Mouse (Mus musculus) kidney, adult 18-20 months (tissue): ENCODE measurements at regions not wholly inside any gene's neighbourhood (a gene's known extent, or its start where the extent isn't known, plus 50 kb on each side); places are given as distances from the start of the nearest gene placed in this dataset.
A peak's percentile ranks its signal among the peaks of the same experiment; 100 is the strongest.

Experiments
- DNase-seq: peaks from one replicate; pipeline ENCODE4 v3.0.0; 2021

DNA sequence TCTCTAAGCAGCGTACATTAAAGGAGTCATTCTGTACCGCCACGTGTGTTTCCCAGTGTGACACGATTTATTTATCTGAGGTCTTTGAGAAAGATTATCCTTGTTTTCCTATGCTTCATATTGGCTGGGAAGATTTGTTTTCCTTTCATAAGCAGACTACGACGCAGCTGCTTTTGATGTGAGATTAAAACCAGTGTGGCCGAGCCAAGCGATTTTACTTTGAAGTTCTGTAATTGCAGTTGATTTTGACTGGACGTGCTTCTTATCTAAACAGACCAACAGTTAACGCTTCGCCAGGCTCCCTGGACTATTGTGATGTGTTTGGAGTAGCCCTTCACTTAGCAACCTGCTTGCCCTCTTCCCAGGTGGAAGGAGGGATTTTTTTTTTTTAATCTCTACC lies 120.6 kb downstream of the Dact1 start:
- no peak for DNase-seq

GRCm38 (mm10) chr12:71431116-71431515 lies 121.4 kb downstream of the Dact1 start:
- no peak for DNase-seq

DNA sequence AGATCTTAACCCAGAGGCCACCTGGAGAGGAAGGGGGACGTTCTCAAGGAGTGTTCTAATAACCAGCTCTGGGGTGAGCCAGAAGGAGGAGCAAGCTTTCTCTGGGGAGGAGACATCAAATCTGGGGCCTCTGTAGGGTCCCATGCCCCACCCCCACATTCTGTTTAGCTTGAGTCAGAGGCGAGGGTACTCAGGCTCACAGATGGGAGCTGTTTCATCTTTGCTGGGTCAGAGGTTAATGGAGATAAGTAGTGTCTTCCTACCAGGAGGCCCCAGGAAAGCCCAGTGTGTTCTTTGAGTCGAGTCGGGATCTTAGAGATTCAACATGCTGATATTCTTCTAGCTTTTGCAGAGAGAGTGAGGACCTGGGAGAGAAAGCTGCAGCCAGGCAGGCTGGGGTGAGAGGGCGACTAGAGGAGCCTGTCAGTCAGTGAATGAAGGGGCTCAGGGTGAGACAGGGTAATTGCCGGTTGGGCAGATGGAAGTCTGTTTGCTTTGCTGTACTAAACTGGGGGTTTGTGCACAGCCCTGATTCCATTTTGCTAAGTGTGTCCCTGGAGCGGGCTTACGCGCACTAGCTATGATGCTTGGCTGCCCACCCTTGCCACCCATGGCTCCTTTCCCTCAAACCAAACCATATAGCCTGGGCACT lies 124.0 kb downstream of the Dact1 start:
- DNase-seq = no peak

DNA sequence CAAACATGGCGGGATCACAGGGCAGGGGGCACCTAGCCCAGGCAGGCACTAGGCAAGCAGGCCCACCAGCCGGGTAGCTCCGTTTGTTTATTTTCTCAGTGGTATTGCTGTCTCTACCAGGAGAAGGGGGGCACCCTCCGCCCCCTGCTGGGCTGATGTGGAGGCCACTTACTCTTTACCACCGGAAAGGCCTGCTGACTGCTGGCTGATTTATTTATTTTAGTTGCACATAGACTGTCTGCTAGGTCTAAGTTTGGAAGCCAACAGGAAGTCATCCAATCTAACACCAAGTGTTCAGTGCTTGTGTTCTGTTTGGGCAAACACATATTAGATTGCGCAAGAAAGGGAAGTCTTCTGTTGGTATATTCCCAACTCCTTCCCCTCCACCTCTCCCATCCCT lies 128.6 kb downstream of the Dact1 start:
- peak; percentile 74 for DNase-seq

DNA sequence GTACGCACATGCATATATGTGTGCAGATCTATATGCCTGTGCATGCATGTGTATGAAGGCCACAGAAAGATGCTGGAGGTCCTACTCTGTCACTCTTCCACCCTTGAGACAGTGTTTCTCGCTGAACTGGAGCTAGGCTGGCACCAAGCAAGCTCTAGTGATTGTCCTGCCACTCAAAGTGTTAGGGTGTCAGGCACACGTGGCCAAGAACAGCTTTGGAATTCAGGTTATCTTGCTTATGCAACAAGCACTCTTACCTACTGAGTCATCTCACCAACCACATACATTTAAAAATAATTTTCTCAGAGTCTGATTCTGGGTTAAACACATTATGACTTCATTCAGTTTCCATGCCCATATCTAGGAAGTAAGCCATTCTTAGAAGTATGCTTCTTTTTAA lies 131.2 kb downstream of the Dact1 start:
- DNase-seq = no peak

DNA sequence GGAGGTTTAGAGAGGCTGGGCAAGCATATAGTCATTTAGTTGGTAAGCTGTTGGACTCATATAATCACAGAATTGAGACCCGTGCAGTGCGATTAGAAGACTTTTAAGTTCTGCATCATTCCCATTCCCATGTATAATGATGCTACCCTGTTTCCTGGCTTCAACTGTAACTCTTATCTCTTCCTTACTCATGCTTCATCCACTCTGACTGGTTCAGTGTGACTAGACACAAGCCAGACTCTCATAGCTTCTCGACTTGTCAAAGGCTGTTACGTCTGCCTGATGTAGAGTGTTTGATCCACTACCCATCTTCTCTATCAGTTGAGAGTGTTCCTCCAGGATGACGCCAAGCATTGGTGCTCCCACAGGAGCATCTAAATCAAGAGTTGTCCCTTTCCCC lies 131.6 kb downstream of the Dact1 start:
- DNase-seq = no peak

DNA sequence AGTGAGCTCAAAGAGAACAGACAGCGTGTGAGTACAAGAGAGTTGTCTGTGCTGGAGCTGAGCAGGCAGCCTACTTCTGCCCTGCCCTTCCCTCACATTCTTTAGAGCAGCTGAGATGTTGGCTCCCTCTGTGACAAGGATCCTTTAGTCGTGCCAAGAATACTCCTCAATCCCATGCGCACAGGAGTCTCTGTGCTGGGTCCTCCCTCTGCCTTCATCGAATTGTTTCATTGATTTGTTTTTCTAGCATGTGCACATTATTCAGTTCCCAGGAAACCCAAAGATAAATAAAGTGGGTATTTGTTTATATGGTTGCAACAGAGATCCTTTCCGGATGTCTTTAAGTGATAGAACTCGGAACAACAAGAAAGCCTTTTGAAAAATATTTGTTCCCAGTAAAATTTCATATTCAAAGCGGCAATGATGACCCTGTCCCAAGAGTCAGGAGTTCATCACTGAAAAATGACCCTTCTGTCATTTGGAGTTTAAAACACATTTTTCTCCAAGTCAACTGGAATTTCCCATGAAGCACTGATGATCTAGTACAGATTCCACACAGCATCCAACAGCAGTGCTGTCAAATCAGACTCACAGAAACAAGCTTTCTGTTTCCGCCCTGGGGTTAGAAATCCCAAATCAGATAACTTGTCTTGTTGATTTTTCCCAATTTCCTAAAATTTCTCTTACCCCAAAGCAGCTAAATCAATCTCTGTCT lies 136.7 kb downstream of the Dact1 start:
- no peak for DNase-seq

GRCm38 (mm10) chr12:71446892-71447268 lies 137.2 kb downstream of the Dact1 start:
- peak; percentile 57 for DNase-seq

DNA sequence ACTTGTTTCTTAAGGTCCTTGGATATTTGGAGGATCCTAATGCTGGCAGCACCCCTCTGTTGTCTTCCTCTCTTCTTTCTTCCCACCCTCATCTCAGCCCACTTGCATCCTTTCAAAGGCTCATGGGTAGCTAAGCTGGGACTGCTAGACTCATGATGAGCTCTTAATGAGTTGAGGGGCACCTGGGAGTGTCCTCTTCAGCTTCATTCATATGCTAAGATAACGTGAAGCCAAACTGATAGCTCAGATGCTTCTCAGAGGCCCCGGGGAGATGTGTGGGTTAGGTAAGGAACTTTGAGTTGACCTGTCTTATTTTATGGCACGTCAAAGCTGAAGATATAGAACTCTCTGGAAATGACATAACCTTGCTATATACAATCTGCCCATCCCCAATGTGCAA lies 139.3 kb downstream of the Dact1 start:
- DNase-seq = no peak

DNA sequence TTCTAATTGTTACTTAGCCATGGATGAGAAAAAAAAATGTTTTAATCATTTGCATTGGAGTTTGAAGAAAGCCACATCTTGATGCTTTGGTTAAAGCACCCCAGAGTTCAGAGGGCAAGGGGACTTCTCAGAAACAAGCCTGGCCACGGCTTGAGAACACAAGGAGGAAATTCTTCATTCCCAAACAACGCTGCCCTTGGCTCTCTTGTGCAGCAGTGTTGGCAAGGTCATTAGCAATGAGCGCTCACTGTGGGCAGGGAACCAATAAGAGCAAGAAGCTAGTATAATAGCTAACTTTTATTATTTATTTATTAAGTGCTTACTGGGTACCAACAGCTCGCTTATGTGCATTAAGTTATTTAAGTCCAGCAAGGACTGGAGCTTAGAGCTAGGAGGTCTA lies 140.4 kb downstream of the Dact1 start:
- no peak for DNase-seq

DNA sequence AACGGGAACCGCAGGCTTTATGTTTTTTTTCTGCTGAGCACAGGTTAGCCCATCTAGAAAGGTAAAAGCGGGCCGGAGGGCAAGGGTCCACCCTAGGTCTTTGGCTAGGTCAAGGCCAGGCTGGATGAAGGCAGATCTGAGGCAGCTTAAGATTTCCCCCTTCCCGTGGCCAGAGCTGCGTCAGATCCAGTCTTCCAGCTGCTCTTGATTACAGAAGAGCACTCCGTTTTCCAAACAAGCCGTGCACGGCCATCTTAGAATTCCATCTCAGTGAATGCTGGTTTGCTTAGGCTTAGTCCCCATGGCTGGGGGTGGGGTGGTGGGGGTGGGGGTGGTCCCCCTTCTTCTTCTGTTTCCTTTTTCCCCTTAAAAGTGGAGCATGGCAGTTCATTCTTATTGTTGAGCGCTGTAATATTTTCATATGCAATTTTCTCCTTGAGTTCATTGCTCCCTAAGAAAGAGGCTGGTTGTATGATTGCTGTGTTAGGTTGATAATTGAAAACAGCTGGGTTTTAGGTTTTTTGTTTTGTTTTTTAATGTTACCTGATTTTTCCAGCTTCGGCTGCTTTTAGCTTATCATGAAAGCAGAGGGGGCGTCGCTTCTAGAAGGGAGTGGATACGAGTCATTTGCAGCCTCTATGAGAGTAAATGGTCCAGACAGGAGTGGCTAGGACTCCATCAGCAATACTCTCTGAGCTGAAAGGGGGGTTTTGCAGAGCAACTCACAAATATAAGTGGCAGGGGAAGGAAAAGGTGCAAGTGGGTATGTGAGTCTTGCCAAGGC lies 141.2 kb downstream of the Dact1 start:
- DNase-seq = no peak

DNA sequence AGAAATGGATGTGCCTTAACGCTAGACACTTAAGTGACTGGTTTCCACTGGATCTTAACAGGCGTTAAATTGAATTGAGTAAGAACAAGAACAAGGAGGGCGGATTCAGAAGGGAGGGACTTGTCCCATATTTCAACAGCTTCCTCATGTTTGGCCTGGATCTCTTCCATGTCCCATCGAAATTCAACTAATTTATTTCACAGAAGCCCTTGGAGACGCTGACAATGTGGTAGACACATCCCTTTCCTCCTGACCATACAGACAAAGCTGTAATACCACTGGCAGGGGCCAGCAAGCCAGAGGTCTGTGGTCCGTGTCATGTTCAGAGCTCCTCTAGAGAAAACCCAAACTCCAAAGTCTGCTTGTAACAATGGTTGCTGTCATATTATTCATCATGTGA lies 147.2 kb downstream of the Dact1 start:
- DNase-seq = no peak

- no peak for DNase-seq
Measured at GRCm38 (mm10) chr12:71458559-71459176, 149.0 kb downstream of the Dact1 start.

GRCm38 (mm10) chr12:71460643-71461042 lies 151.0 kb downstream of the Dact1 start:
- no peak for DNase-seq

- DNase-seq = no peak
Measured at GRCm38 (mm10) chr12:71467820-71468219, 158.1 kb downstream of the Dact1 start.

GRCm38 (mm10) chr12:71468324-71468723 lies 158.6 kb downstream of the Dact1 start:
- no peak for DNase-seq

GRCm38 (mm10) chr12:71470983-71471715 lies 161.5 kb downstream of the Dact1 start:
- no peak for DNase-seq

DNA sequence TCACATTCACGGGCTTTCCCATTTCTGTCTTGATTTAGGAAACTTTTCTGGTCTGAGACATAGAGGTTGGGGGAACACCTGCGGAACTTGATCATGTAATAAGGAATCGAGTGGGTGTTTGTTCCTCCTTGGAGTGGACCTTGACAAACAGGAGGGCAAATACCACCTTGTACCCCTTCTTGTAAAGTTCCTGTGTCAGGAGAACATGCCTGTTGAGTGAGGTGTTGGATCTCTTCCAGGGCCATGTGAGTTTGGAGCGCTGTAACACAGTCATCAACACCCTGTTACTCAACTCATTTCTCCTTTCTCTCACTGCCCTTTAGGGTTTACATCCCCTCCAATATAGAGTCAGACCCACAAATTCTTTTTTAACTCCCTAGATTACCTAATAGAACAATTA lies 162.0 kb downstream of the Dact1 start:
- DNase-seq = no peak

- no peak for DNase-seq
Measured at GRCm38 (mm10) chr12:71476238-71476637, 166.6 kb downstream of the Dact1 start.

- DNase-seq = no peak
Measured at GRCm38 (mm10) chr12:71477691-71478090, 168.0 kb downstream of the Dact1 start.

DNA sequence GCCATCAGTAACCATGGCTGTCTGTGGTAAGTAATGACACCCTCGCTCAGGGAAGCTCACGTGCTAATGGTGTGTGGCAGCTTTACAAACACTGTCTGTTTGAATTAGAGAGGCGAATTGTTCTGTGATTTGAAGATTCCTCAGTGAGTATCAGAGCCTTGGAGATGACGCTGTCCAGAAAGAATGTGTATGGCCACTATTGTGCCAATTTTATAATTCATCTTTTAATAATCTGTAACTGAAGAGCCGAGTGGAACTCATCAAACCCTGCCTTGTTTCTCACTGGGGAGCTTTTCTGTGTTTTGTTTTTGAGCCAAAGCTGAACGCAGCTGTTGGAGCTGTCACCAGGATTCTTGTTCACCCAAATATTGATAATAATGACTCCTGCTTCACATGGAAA lies 171.7 kb downstream of the Dact1 start:
- DNase-seq = no peak

GRCm38 (mm10) chr12:71481899-71482593 lies 172.4 kb downstream of the Dact1 start:
- no peak for DNase-seq
